Mouse (Mus musculus) brown adipose tissue, adult 24 weeks (tissue): ENCODE measurements around the gene B3gnt4. TPM values are rescaled to one million over a fixed set of nuclear protein-coding genes. Genes with fewer than 3 reads are reported as not detected.
"Not testable (repeated sequence)": the region's sequence is repeated elsewhere in the genome, so short reads cannot be mapped to it uniquely, and the experiment has no call there.

ENCODE experiments used
- H3K27ac ChIP-seq: fragments of 200-500 bp; replicated peaks from 2 replicates; pipeline ENCODE4 v1.5.1; 2012; ENCODE audit warnings: low read depth, mild to moderate bottlenecking, low read length
- H3K4me1 ChIP-seq: fragments of 200-500 bp; 2 replicates; pipeline ENCODE4 v1.6.1; 2012; ENCODE audit warnings: low read length, mixed read lengths; ENCODE audit not compliant: control insufficient read depth, insufficient read depth, insufficient read length
- H3K4me3 ChIP-seq: fragments of 200-500 bp; 2 replicates; pipeline ENCODE4 v1.5.1; 2012; ENCODE audit warnings: low read depth, mild to moderate bottlenecking, low read length, moderate library complexity; ENCODE audit not compliant: insufficient read depth
- polyA plus RNA-seq: library from polyadenylated mRNA; stranded (reverse); fragments of >200 nt; gene quantifications from 2 replicates; pipeline ENCODE4 v1.2.4, GENCODE M21; 2012; ENCODE audit not compliant: missing spikeins, insufficient read depth, insufficient read length

Gene B3gnt4
- polyA plus RNA-seq: 0.79 TPM in 1 of 2 replicates, not detected in the other

DNA sequence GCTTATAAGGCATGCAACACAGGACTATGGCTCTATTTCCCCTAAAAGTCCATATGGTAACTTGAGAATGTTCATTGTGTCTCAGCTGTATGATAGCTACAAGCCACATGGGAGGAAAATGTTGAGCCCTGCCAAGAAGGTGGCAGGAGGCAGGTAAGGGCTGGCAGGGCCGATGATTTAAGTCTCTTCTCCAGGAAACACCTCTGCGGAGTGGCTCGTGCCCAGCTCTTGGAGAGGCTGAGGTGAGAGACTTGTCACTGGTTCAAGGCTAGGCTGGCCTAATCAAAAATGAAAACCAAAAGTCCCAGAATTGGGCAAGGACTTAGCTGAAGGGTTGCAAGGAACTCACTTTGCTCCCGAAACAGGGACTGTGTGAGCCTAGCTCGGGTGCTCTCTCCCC lies at the start of gene B3gnt4:
TSS of gene B3gnt4 (plus strand) at position 301 of the 400 bp plus-strand sequence.
- Histone ChIP-seq H3K4me1 (no peaks in the 10 kb centered on the region), H3K27ac (no peak within 1 kb of the TSS), H3K4me3 (no peak within 1 kb of the TSS)

DNA sequence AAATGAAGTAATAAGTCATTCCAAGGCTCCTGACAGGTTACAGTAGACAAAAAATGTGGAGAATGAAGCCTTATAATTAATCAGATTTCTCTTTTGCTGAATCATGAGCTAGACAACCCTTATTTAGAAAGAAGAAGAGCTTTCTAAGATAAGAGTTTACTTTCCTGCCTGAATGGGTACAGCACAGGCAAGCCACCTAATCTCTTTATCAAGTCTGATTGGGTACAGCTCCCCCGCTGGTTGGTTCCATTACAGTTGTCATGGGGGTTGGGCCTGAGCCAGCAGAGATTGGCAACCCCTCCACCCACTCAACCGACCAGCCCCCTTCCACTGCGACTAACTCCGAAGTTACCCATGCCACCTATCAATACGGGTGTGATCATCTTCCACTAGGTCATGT lies 48.8 kb upstream of the B3gnt4 start:
- Histone ChIP-seq H3K4me3 (no peak overlapping the region), H3K4me1 (no peaks in the 10 kb centered on the region; the same call in 1 of the 2 replicates), H3K27ac (no peak overlapping the region)

DNA sequence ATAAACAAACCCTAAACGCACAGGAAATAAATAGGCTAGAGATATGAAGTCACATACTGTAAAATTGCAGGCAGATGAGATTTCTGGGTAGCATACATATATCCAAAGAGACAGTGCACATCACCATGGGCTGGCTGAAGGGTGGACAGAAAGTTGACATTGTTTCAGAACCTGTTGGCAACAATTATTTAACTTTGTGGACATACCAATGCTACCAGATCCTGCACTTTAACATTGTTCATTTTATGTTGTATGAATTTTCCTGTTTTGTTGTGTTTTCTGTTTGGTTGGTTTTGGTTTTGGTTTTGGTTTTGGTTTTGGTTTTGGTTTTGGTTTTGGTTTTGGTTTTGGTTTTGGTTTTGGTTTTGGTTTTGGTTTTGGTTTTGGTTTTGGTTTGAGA lies 45.6 kb upstream of the B3gnt4 start:
- Histone ChIP-seq H3K4me1 (no peaks in the 10 kb centered on the region), H3K27ac (no peak overlapping the region), H3K4me3 (no peak overlapping the region)

GRCm38 (mm10) chr5:123470784-123471400 lies 39.4 kb upstream of the B3gnt4 start:
- Histone ChIP-seq H3K27ac (no peak overlapping the region), H3K4me3 (peak overlapping the region; percentile 28), H3K4me1 (0 out of 2 replicates have a peak, but pooled peaks cover 4% of the 10 kb centered on the region)

DNA sequence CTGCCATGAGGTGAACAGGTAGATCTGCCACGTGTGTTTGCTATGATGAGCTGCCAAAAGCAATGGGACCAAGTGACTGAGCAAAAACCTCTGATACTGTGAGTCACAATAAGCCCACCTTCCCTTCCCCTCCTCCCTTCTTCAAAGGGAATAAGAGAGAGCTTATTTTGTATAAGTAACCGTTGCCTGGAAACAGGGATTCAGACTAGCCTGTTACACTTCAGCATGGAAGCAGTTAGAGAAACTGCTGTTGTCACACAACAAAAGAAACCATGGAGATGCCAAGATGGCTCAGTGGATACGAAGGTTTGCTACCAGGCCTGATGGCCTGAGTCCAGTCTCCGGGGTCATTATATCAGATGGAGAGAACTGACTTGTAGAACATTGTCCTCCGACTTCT lies 36.4 kb upstream of the B3gnt4 start:
- H3K4me1 ChIP-seq: 0 out of 2 replicates have a peak, but pooled peaks cover 4% of the 10 kb centered on the region
- no peak overlapping the region for H3K4me3 ChIP-seq
- H3K27ac ChIP-seq: no peak overlapping the region

- H3K27ac ChIP-seq: no peak overlapping the region
- H3K4me1 ChIP-seq: peaks cover 11% of the 10 kb centered on the region
- no peak overlapping the region for H3K4me3 ChIP-seq
Observed at GRCm38 (mm10) chr5:123487659-123488395, 22.4 kb upstream of the B3gnt4 start.

DNA sequence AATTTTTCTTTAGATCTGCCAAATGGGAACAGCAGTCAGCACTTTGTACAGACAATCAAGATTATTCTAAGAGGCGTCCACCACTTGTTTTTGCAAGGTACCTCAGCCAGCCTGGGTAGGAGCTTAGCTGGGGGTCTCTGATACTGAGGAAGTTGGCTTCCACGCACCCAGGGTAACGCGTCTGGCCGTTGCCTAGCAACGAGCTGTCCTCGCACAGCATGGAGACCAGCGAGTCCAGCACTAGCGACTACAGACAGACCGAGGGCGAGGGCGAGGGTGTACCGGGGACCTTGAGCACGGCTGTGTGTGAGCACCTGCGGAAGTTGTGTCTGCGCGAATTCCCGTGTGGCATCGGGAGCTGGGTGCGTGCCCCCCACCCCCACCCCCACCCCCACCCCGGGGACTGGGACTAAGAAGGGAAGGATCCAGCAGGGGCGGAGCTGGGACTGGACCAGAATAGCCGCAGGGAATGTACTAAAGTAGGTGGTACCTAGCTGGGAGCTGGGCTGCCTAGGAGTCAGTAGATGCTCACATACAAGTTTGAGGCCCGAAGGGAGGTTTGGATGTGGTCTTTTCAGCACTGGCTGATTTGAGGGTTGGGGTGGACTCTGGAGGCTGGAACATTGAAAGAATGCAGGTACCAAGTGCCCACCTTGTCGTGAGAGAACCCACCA lies 21.0 kb upstream of the B3gnt4 start, which contains the start of the genes Lrrc43 and Il31:
TSS of gene Lrrc43 (plus strand) at position 194 of the 674 bp plus-strand sequence.
TSS of gene Il31 (minus strand) at position 378 of the 674 bp plus-strand sequence.
- Histone ChIP-seq H3K4me3 (no peak within 1 kb of the TSS), H3K4me1 (peaks cover 11% of the 10 kb centered on the region), H3K27ac (peak within 1 kb of the TSS; percentile 40; the same call in 1 of the 2 replicates)

DNA sequence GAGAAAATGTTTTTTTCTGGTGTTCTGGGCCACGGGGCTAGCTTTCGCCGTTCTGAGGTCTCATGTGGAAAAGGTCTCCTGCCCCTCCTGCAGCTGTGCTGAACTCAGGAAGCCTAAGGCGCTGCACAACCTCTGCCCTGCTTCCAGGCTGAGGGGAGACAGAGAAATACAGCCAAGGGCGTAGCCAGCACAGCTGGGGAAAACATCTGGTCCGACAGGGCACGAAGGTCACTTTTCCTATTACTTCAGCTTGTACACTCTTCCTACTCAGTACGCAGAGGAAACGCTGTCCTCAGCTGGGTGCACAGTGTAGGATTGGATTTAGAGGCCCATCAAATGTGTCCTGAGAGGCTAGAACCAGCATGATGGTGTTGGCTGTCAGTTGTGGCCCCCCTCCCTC lies 20.3 kb upstream of the B3gnt4 start:
- H3K4me3 ChIP-seq: no peak overlapping the region
- H3K4me1 ChIP-seq: peaks cover 11% of the 10 kb centered on the region
- peak overlapping the region; percentile 40; the same call in 1 of the 2 replicates for H3K27ac ChIP-seq

GRCm38 (mm10) chr5:123499717-123500116 lies 10.5 kb upstream of the B3gnt4 start:
- Histone ChIP-seq H3K4me3 (no peak overlapping the region), H3K4me1 (0 out of 2 replicates have a peak, but pooled peaks cover 3% of the 10 kb centered on the region), H3K27ac (no peak overlapping the region)

DNA sequence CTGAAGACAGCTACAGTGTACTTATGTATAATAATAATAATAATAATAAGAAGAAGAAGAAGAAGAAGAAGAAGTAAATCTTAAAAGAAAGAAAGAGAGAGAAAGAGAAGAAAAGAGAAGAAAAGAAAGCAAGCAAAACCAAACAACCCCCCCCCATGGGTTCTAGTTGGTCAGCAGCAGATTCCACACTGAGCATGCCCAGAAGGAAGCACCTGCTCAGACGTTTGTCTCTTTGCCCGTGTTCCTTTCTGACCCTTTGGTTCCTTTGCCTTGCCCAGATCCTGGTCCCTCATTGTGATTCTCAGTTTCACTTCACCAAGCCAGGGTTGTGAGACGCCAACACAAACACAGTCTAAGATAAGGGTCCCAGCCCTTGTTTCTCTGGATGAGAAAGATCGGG lies 8.3 kb upstream of the B3gnt4 start:
- Histone ChIP-seq H3K27ac (no peak overlapping the region), H3K4me3 (no peak overlapping the region), H3K4me1 (0 out of 2 replicates have a peak, but pooled peaks cover 3% of the 10 kb centered on the region)

DNA sequence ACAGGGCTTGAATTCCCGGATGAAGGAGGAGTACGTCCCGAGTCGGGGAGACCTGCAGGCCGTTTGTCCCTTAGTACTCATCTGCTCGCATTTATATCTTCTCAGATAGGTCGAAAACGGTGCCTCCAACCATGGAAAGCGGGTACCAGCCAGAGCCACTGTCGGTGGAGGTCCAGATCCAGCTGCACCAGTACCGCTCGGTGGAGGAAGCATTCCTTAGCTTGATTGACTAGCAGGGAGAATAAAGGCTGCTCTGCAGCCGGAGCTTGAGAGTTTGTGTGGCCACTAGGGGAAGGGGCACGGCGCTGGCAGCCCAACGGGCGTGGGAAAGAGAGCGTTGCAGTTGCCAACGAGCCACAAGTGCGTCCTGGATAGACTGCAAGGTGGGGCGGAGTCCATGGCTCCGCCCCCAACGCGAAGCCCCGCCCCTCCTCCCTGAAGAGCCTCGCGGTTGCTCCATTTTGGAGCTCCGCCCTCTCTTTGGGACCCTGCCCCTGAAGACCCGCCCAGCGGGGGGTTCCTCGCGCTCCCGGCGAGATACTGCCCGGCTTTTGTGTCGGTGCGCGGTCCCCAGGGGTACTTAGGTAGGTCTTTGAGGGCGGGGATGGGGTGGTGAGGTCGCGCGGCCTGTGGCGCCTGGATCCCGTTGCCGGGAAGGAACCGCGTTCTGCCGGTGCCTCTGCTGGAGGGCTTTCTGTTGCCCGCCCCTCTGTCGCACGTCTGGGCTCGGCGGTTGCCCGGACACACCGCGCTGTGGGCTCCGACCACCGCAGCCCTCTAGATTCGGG lies 2.1 kb upstream of the B3gnt4 start:
- Histone ChIP-seq H3K4me3 (peak overlapping the region; percentile 68), H3K4me1 (no peaks in the 10 kb centered on the region), H3K27ac (no peak overlapping the region)

DNA sequence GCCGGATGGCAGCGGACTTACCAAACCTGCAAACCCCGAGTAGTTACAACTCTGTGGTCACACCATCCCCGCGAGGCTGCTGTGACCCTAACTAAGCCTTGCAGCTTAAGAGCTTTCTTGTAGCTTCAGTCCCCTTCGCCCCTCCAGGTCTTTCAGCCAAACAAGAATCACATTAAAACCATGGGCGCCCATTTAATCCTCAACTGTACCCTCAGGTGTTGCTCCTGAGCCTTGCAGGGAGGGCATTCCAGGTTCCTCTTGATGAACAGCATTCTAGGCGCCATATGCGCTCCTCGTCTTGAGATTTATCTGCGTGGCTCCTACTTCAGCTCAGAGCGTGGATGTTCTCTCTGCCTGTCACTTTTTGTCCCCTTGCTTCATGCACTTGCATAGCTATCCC lies 1.3 kb upstream of the B3gnt4 start:
- Histone ChIP-seq H3K27ac (no peak overlapping the region), H3K4me1 (no peaks in the 10 kb centered on the region), H3K4me3 (peak overlapping the region; percentile 68)

- not testable (repeated sequence) for H3K27ac ChIP-seq, H3K4me1 ChIP-seq, H3K4me3 ChIP-seq
Observed at GRCm38 (mm10) chr5:123511426-123511825, 1.2 kb downstream of the B3gnt4 start.

- Histone ChIP-seq H3K4me1 (no peaks in the 10 kb centered on the region), H3K27ac (no peak overlapping the region), H3K4me3 (no peak overlapping the region)
Observed at GRCm38 (mm10) chr5:123512102-123512501, 1.8 kb downstream of the B3gnt4 start.
